Mouse (Mus musculus): ENCODE measurements at regions not wholly inside any gene's neighbourhood (a gene's known extent, or its start where the extent isn't known, plus 50 kb on each side); places are given as distances from the start of the nearest gene placed in this dataset.
"Not testable (repeated sequence)": the region's sequence is repeated elsewhere in the genome, so short reads cannot be mapped to it uniquely, and the experiment has no call there.

- no peak overlapping the region for H3K4me3 ChIP-seq (ENCODE audit: low read depth, low read length)
- no peaks in the 10 kb centered on the region for H3K4me1 ChIP-seq (ENCODE audit: insufficient read depth, low read depth, low read length)
- DNase-seq (ENCODE audit: low spot score) = peak; percentile 78
- no peaks in the 10 kb centered on the region for H3K27me3 ChIP-seq (replicated peaks; ENCODE audit: insufficient read depth, low read length)
- 30% methylated on average over 3 of the region's 3 CpGs for WGBS
- no peak overlapping the region for H3K4me2 ChIP-seq (replicated peaks; ENCODE audit: low read depth, low read length)
- peak; percentile 87 for ATAC-seq
- no peaks in the 10 kb centered on the region for H3K9me3 ChIP-seq (ENCODE audit: low read length)
- H3K9ac ChIP-seq (replicated peaks; ENCODE audit: low read depth) = no peak overlapping the region
- peak; percentile 48 for TF ChIP-seq CTCF (IDR thresholded peaks at IDR 0.05)
- no peak for TF ChIP-seq EP300 (IDR thresholded peaks at IDR 0.05)
- no peaks in the 10 kb centered on the region for H3K36me3 ChIP-seq (ENCODE audit: insufficient read depth, low read length)
- H3K27ac ChIP-seq (ENCODE audit: low read length) = no peak overlapping the region
Observed at GRCm38 (mm10) chr12:11837819-11838472, 382.1 kb downstream of the Rad51ap2 start.

GRCm38 (mm10) chr12:11851034-11851433 lies 395.2 kb downstream of the Rad51ap2 start:
- TF ChIP-seq CTCF (IDR thresholded peaks at IDR 0.05) (no peak), EP300 (IDR thresholded peaks at IDR 0.05) (no peak)
- Histone ChIP-seq H3K4me2 (replicated peaks; ENCODE audit: low read depth, low read length) (no peak overlapping the region), H3K9me3 (ENCODE audit: low read length) (no peaks in the 10 kb centered on the region), H3K9ac (replicated peaks; ENCODE audit: low read depth) (no peak overlapping the region), H3K4me3 (ENCODE audit: low read depth, low read length) (no peak overlapping the region), H3K27me3 (replicated peaks; ENCODE audit: insufficient read depth, low read length) (no peaks in the 10 kb centered on the region), H3K4me1 (ENCODE audit: insufficient read depth, low read depth, low read length) (no peaks in the 10 kb centered on the region), H3K36me3 (ENCODE audit: insufficient read depth, low read length) (no peaks in the 10 kb centered on the region), H3K27ac (ENCODE audit: low read length) (no peak overlapping the region)
- DNase-seq (ENCODE audit: low spot score) (no peak), ATAC-seq (no peak)
- 20% methylated on average over 3 of the region's 3 CpGs for WGBS

GRCm38 (mm10) chr12:11881809-11882208 lies 380.1 kb upstream of the Fam49a start:
- not testable (repeated sequence) for H3K4me3 ChIP-seq (ENCODE audit: low read depth, low read length); ATAC-seq
- 90% methylated on average over 9 of the region's 11 CpGs for WGBS

DNA sequence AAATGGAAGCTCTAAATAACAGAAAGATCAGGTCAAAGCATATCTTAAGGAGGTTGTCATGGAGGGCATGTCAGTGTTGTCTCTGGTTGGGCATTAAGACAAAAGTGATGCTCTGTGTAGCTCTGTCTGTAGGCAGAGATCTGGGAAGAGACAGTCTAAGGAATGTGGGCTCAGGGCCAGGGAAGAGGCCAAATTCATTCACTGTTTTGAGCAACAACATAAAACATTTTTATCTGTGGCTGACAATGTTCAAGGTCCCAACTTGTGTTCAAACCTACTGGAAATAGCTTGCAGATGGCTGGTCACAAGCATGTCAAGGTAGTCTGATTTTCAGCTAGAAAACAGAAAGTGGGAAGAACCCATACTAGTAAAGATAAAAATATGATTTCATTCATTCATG lies 374.6 kb upstream of the Fam49a start:
- H3K9me3 ChIP-seq (ENCODE audit: low read length) = no peaks in the 10 kb centered on the region
- H3K36me3 ChIP-seq (ENCODE audit: insufficient read depth, low read length) = no peaks in the 10 kb centered on the region
- no peak overlapping the region for H3K4me3 ChIP-seq (ENCODE audit: low read depth, low read length)
- no peaks in the 10 kb centered on the region for H3K27me3 ChIP-seq (replicated peaks; ENCODE audit: insufficient read depth, low read length)
- DNase-seq (ENCODE audit: low spot score) (no peak), ATAC-seq (no peak)
- H3K27ac ChIP-seq (ENCODE audit: low read length) = no peak overlapping the region
- no peak overlapping the region for H3K9ac ChIP-seq (replicated peaks; ENCODE audit: low read depth)
- no peaks in the 10 kb centered on the region for H3K4me1 ChIP-seq (ENCODE audit: insufficient read depth, low read depth, low read length)
- no peak for TF ChIP-seq CTCF (IDR thresholded peaks at IDR 0.05)
- TF ChIP-seq EP300 (IDR thresholded peaks at IDR 0.05) = no peak
- H3K4me2 ChIP-seq (replicated peaks; ENCODE audit: low read depth, low read length) = no peak overlapping the region

More at GRCm38 (mm10) chr12:11881809-11882208, 380.1 kb upstream of the Fam49a start:
- H3K4me1 ChIP-seq (ENCODE audit: insufficient read depth, low read depth, low read length); H3K36me3 ChIP-seq (ENCODE audit: insufficient read depth, low read length); DNase-seq (ENCODE audit: low spot score); H3K27ac ChIP-seq (ENCODE audit: low read length); H3K4me2 ChIP-seq (replicated peaks; ENCODE audit: low read depth, low read length); H3K9ac ChIP-seq (replicated peaks; ENCODE audit: low read depth); H3K9me3 ChIP-seq (ENCODE audit: low read length); H3K27me3 ChIP-seq (replicated peaks; ENCODE audit: insufficient read depth, low read length): not testable (repeated sequence)

- Histone ChIP-seq H3K9ac (replicated peaks; ENCODE audit: low read depth) (no peak overlapping the region), H3K27ac (ENCODE audit: low read length) (no peak overlapping the region), H3K4me1 (ENCODE audit: insufficient read depth, low read depth, low read length) (no peaks in the 10 kb centered on the region), H3K36me3 (ENCODE audit: insufficient read depth, low read length) (no peaks in the 10 kb centered on the region), H3K4me2 (replicated peaks; ENCODE audit: low read depth, low read length) (no peak overlapping the region), H3K4me3 (ENCODE audit: low read depth, low read length) (no peak overlapping the region), H3K27me3 (replicated peaks; ENCODE audit: insufficient read depth, low read length) (no peaks in the 10 kb centered on the region), H3K9me3 (ENCODE audit: low read length) (no peaks in the 10 kb centered on the region)
- no peak for DNase-seq (ENCODE audit: low spot score)
- WGBS = 75% methylated on average over 3 of the region's 3 CpGs
- no peak for ATAC-seq
- TF ChIP-seq EP300 (IDR thresholded peaks at IDR 0.05) = no peak
- TF ChIP-seq CTCF (IDR thresholded peaks at IDR 0.05) = no peak
Observed at GRCm38 (mm10) chr12:11899031-11899430, 362.9 kb upstream of the Fam49a start.

GRCm38 (mm10) chr12:11906588-11906987 lies 355.4 kb upstream of the Fam49a start:
- Histone ChIP-seq H3K4me1 (ENCODE audit: insufficient read depth, low read depth, low read length) (no peaks in the 10 kb centered on the region), H3K9me3 (ENCODE audit: low read length) (no peaks in the 10 kb centered on the region), H3K36me3 (ENCODE audit: insufficient read depth, low read length) (no peaks in the 10 kb centered on the region), H3K4me2 (replicated peaks; ENCODE audit: low read depth, low read length) (no peak overlapping the region), H3K27ac (ENCODE audit: low read length) (no peak overlapping the region), H3K9ac (replicated peaks; ENCODE audit: low read depth) (no peak overlapping the region), H3K4me3 (ENCODE audit: low read depth, low read length) (no peak overlapping the region), H3K27me3 (replicated peaks; ENCODE audit: insufficient read depth, low read length) (no peaks in the 10 kb centered on the region)
- TF ChIP-seq EP300 (IDR thresholded peaks at IDR 0.05) (no peak), CTCF (IDR thresholded peaks at IDR 0.05) (no peak)
- no peak for DNase-seq (ENCODE audit: low spot score)
- ATAC-seq = no peak
- 77% methylated on average over 4 of the region's 4 CpGs for WGBS

Measured in lung, postnatal 0 days (tissue).